Mouse (Mus musculus) ES-Bruce4 (cell line): ENCODE measurements around the gene Eea1.

Experiments
- CTCF ChIP-seq: IDR thresholded peaks from one replicate; pipeline ENCODE4 v1.8.1; 2011; ENCODE audit warnings: low read depth, low read length
- POLR2A ChIP-seq: IDR thresholded peaks from one replicate; pipeline ENCODE4 v1.8.1; 2011; ENCODE audit warnings: low read length; ENCODE audit not compliant: insufficient read depth

- TF ChIP-seq CTCF: no peak
- TF ChIP-seq POLR2A: no peak
Observed at GRCm38 (mm10) chr10:95971341-95971740, 30.9 kb downstream of the Eea1 start.
